Mouse (Mus musculus) lung, postnatal 25 days (tissue): ENCODE data around the gene Gxylt2.

ENCODE experiments used
- DNase-seq: peaks from one replicate; pipeline ENCODE4 v3.0.0; 2022; ENCODE audit warnings: low spot score

Gene Gxylt2

DNA sequence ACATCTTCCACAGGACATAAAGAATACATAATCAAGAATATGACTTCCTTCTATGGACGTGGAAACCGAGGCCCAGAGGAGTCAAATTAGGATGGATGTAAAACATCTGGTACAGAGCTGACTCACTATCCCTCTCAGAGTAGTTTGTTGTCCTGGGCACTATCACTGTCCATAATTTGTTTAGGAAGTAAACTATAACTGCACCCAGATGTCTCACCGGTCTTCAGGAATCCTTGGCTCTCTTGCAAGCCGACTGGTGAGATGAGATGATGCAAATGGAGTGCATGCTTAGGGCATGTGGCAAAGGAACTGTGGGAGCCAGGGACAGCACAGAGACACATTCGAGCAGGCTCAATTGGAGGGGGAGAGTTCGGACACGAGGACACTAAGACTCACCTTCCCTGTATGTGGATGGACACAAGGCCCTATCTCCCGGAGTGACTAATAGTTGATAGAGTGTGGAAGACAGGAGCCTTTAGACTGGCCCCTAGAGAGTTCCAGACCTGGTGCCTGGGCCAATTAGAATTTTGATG is 10.8 kb downstream of the Gxylt2 start:
- no peak for DNase-seq

DNA sequence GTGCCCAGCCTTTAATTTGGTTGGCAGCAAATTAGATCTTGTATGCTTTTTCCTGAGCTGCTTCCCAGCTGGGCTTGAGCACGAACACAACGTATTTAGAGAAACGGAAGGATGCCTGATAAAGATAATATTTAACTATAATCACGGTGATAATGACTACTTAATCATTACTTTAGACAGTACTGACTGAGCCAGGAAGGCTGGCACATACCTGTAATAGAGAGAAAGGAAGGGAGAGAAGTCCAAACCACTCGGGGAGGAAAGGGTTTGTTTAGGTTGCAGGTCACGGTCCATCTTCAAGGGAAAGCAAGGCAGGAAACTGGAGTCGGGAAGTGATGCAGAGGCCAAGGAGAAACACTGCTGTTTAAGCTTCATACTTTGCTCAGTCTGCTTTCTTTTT is 11.6 kb downstream of the Gxylt2 start:
- no peak for DNase-seq

DNA sequence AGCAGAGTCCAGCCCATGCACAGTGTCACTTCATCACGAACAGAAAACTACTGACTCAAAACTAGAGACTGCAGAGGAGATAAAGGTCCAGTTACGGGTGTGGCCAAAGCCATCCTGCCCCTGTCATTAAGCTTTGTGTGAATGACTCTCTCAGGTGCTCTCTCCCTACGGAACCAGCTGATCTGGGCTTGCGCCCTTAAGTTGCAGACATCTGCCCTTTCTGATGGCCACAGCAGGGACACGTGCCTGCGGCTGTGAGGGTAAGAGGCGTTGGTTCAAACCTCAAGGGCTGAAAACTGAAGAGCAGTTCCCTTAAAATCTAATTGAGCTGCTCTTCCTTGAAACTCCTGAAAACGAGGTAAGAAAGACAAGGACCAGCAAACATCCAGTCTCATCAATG is 12.3 kb downstream of the Gxylt2 start:
- DNase-seq: no peak

GRCm38 (mm10) chr6:100720098-100720501 is 15.6 kb downstream of the Gxylt2 start:
- DNase-seq: no peak

- no peak for DNase-seq
These were observed 16.6 kb downstream of the Gxylt2 start for GRCm38 (mm10) chr6:100720882-100721721.

DNA sequence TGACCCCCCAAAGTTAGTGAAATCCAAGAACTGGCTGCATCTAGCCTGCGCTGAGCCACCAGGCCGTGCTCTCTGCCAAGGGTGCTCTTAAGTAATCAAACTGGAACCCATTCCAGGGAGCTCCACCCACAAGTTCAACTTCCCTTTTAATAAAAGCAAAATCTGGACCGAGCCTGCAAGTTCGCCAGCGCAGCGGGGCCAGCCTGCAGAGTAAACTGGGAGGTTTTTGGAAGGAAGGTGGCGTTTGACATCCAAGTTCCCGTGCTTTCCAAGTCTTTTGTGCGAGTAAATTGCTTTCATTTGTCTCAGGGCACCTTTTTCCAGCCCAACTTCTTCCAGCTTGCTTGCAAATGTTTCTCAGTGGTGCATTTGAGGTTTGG is 27.5 kb downstream of the Gxylt2 start:
- DNase-seq: peak; percentile 69

DNA sequence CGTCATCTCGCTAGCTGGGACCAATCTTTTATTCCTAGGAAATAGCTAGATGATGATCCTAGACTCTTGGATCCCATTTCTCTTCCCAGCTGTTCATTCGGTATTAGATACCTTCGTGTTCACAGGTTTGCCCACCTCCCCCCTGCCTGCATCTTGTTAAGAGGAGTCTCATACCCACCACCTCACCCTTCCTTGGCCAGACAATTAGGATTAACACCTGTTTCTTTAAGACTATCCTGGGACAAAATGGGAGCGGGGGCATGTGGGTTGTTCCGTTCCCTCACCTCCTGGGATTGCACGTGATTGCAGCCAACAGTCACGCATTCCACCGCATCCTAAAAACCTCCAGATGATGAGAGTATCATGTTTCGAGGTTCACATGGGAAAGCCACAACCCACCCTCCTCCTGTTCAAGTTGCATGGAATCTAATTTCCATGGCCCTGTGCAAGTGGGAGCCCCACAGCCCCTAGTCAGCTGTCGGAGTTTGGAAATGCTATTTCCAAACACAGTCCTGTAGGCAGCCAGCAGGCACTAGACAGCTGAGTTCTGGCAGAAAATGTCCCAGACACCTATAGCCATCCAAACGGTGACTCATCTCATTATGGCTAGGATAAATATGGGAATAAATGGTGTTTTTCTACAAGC is 28.0 kb downstream of the Gxylt2 start:
- peak; percentile 37 for DNase-seq

GRCm38 (mm10) chr6:100733218-100733617 is 28.7 kb downstream of the Gxylt2 start:
- no peak for DNase-seq

GRCm38 (mm10) chr6:100734321-100734720 is 29.8 kb downstream of the Gxylt2 start:
- no peak for DNase-seq

- no peak for DNase-seq
These were observed 54.1 kb downstream of the Gxylt2 start for GRCm38 (mm10) chr6:100758431-100759208.

- DNase-seq: no peak
These were observed 63.2 kb downstream of the Gxylt2 start for GRCm38 (mm10) chr6:100767756-100768155.

DNA sequence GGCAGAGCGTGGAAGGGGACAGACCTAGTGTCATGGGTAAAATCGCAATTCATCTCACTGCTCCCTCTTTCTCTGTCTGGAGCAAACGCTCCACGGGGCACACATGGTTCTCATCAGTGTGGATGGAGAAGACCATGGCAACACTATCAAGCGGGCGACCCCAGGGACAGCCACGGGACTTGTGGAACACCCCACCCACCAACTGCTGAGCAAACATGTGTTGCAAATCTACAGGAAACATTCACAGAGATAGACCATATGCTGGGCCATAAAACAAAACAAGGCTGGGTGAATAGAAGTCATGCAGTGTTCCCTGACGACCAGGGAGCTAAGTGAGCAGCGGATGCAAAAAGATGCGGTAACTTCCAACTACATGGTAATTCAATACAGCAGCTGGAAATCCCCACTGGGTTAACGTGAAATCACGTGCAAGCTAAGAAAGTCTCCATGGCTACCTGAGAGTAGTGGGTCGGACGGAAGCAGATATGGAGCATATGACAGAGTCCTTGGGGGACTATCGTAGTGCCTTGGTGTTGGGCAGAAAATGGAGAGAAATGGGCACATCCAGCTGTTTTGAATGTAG is 71.5 kb downstream of the Gxylt2 start:
- no peak for DNase-seq

DNA sequence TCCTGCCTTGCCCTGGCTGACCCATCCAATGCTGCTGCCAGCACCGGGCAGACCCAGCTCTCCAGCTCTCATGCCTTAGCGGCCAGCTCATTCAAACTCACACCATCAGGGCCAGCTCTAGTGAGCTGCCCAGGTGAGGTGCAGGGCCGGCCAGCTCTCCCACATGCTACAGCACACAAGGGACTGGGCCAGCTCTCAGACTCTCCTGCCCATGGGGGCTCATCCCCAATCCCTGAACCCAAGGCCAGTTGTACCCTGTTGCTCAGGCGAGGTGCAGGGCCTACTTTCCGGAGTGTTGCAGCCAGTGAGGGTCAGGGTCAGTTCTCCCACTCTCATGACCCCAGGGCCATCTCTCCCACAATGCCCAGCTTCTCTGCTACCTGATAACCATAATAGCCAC is 74.1 kb downstream of the Gxylt2 start:
- no peak for DNase-seq

GRCm38 (mm10) chr6:100780421-100780820 is 75.9 kb downstream of the Gxylt2 start:
- DNase-seq: no peak

DNA sequence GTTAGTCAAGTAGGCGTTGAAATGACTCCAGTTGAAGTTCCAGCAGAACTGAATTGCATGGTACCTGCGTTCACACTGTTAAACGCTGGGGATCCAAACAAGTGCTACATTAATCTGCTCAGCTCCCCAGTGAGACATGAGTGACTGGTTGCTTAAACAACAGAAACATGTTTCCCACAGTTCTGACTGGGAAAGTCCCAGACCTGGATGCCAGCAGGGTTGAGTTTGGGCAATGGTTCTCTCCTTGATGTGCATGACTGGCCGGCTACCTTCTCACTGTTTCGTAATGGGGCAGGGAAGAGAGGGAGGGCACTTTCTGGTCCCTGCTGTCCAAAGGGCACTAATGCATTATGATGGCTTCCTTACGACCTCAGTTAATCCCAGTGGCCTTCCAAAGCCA is 77.1 kb downstream of the Gxylt2 start:
- DNase-seq: no peak

DNA sequence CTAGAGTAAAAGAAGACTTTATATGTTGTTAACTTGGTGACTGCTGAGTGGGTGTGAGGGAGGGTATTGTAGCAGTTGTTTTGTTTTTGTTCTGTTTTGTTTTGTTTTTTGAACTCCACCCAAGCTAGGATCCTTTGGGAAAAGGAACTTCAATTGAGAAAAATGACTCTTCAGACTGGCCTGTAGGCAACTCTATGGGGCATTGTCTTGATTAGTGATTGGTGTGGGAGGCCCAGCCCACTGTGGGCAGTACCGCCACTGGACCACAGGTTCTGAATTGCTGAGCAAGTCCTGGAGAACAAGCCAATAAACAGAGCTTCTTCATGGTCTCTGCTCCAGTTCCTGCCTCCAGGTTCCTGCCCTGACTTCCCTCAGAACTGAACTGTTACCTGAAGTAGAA is 83.2 kb downstream of the Gxylt2 start:
- DNase-seq: no peak

DNA sequence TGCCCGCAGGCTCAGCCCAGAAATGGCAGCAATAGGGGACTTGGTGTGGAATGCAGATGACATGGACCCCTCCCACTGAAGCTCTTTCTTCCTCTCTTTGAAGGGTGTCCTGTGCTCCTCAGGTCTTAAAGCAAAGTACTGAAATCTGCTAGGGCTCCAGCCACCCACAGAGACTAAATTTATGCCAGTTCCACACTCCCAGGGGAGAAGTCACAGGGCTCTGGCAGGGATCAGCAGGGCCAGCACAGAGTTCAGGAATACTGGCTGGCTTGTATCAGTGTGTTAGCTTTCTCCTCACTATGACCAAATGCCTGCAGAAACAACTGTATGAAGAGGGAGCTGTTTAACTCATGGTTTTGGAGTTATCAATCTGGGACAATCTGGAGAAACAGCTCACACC is 84.6 kb downstream of the Gxylt2 start:
- DNase-seq: no peak

GRCm38 (mm10) chr6:100792055-100792659 is 87.6 kb downstream of the Gxylt2 start:
- no peak for DNase-seq

DNA sequence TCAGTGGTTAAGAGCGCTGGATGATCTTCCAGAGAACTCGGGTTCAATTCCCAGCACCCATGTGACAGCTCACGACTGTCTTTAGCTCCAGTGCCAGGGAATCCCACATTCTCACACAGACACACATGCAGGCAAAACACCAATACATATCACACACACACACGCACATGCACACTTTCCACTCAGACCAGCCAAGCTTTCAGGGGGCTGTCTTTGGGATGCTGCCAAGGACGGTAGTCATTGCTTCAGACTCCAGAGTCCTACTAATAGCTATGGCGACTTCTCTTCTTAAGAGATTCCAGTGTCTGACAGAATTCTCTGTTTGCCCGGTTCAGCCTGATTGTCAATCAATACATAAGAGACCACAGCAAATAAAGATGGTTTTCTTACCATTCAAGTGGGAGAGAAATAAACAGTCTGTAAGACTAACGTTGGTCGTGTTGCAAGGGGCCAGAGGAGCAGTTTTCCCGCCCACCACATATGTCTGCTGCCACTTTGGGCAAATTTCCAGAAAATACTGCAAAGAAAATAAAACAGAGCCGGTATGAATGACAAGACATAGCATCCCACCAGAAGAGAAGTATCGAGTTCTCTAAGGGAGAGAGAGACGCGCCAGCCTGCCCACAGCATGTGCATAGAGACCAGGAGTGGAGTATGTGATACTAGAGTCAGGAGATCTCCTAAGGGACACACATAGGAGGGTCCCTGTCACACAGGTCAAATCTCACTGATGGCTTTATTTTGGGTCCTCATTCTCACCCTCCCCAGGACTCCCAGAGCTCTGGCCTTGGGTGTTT is 88.6 kb downstream of the Gxylt2 start:
- no peak for DNase-seq

GRCm38 (mm10) chr6:100795797-100796196 is 91.3 kb downstream of the Gxylt2 start:
- DNase-seq: no peak

DNA sequence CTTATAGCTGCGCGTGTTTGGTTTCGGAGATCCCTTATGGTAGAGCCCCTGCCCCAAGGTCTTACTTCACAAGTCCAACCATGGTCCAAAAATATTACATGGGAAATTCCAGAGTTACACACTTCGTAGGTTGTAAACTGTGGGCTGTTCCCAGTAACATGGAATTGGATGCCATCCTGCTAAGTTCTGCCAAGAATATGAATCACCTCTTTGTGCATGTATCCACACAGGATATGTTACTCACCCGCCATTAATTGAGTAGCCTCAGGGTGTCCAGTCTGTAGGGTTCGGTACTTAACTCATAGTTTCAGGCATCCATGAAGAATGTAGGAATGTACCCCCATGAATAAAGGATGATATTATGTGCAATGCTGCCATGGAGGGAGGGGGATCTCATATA is 94.8 kb downstream of the Gxylt2 start:
- no peak for DNase-seq
